Mouse (Mus musculus) A20 (cell line): ENCODE results near the gene Asphd1.

Experiments used
- DNase-seq: peaks from one replicate; pipeline ENCODE4 v3.0.0-alpha.2; 2011; ENCODE audit warnings: low read depth, low spot score

Gene Asphd1

DNA sequence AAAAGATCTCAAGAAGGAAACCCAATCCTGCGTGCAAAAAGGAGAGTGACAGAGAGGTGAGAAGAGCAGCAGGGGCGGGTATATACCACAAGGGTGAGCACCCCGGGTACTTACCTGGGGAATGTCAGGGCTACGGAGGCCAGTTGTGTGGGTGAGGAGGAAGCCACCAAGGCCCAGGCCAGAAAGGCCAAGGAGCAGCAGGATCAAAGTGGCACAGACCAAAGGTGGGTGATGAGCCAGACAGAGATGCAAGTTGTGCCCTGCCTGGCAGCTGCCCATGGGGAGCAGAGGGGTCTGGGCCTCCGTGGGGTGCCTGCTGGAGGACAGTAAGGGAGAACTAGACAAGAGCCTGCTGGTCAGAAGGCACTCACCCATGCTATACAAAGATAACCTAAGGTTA, 52.5 kb downstream of the Asphd1 start:
- no peak for DNase-seq
